Mouse (Mus musculus) left cerebral cortex, postnatal 36 days (tissue): ENCODE measurements around the gene Plekhg5. TPM values are rescaled to one million over a fixed set of nuclear protein-coding genes. Genes with fewer than 3 reads are reported as not detected.

ENCODE experiments used
- DNase-seq, 2 experiments: peaks; one replicate each; pipeline ENCODE4 v3.0.0; 2021 to 2022; ENCODE audit warnings: low spot score in 2 of 2, mixed read lengths in 1 of 2
- intact Hi-C: fragments of 180-260 bp; cut with DNase I; formaldehyde crosslinking; loops from one replicate; pipeline ENCODE4 v1.15.1; 2025
- total RNA-seq, 2 experiments: library from RNA; stranded (reverse); gene quantifications; 2 replicates each; pipeline ENCODE4 v1.2.3; 2021

Plekhg5 gene
- total RNA-seq, 2 experiments from 2014 or later = 82.5 to 84.4 TPM

GRCm38 (mm10) chr4:152068166-152068724 is 4.1 kb upstream of the Plekhg5 start:
- no peak for DNase-seq
- intact Hi-C loops = no loop called here

GRCm38 (mm10) chr4:152069245-152069644 is 3.1 kb upstream of the Plekhg5 start:
- intact Hi-C loops = no loop called here
- no peak for DNase-seq

DNA sequence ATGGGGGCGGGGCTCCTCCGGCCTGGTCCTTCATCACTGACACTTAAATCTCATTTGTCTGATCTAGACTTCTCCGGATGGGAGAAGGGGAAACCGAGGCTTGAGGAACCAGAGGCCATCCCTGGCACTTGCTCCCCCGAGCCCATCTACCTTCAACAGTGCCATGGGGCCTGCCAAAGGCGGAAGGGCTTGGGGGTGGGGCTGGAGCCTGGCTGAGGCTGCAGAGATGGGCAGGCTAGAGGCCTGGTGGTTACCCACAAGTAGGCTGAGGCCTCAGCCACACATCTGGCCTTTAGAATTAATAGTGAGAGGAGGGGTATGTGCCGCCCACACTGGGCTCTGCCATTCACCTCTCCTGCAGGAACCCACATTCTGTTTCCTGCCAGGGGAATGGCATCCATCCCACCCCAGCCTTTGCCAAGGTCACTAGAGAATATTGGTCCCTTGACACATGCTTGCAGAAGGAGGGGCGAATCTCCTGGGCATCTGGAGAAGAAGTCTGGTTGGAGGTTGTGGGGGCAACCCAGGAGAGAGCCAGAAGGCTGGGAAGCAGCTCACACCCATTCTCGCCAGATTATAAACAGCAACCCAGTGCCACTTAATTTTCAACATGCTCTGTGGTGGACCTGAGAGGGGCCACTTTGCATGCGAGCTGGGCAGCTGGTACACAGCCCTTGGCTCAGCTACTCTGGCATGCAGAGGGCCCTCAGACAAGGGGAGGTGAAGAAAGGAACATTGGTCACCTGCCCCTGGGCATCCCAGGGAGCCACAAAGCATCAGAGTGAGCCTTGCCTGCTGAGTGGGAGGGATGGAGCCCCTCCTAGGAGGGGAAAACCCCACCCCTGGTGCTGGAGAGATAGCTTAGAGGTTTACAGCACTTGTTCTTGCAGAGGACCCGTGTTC is 1.6 kb upstream of the Plekhg5 start:
- DNase-seq = no peak
- intact Hi-C loops = no loop called here

GRCm38 (mm10) chr4:152072655-152073054 is 357 bp downstream of the Plekhg5 start:
- intact Hi-C loops = no loop called here
- no peak for DNase-seq

DNA sequence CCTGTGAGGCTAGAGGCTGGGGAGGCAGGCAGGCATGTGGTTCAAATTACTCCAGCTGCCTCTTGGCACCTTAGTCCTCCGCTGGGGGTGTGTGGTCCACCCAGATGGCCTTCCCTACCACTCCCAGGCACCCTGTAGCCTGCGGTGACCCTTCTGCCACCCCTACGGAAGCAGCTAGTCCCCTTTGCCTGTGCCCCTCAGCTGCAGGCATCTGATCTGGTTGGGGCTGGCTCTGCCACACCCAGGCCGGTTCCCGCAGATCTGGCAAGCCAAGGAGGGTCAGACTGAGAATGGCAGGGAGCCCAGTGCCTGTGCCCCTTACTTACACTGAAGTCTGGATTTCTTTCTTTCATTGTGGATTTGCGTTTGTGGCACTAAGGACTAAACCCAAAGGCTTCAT is 1.4 kb downstream of the Plekhg5 start:
- DNase-seq = no peak
- intact Hi-C loops = no loop called here

GRCm38 (mm10) chr4:152074548-152074947 is 2.2 kb downstream of the Plekhg5 start:
- no peak for DNase-seq
- intact Hi-C loops = no loop called here

- intact Hi-C loops = no loop called here
- no peak for DNase-seq
Observed at GRCm38 (mm10) chr4:152077191-152077590, 4.9 kb downstream of the Plekhg5 start.

GRCm38 (mm10) chr4:152078105-152078530 is 5.8 kb downstream of the Plekhg5 start:
- intact Hi-C loops = no loop called here
- peak in 1 of 2 experiments; percentile 49 for DNase-seq

DNA sequence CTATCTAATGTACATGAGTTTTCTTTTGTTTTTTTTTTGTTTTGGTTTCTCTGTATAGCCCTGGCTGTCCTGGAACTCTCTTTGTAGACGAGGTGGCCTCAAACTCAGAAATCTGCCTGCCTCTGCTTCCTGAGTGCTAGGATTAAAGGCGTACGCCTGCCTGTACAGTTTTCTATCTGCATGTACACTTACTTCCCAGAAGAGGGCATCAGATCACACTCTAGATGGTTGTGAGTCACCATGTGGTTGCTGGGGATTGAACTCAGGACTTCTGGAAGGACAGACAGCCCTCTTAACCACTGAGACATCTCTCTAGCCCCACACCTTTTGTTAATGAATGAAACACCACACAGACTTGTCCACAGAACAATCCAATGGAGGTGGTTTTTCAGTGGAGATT is 7.0 kb downstream of the Plekhg5 start:
- no peak for DNase-seq
- intact Hi-C loops = no loop called here

GRCm38 (mm10) chr4:152079931-152080330 is 7.6 kb downstream of the Plekhg5 start:
- no peak for DNase-seq
- intact Hi-C loops = no loop called here

DNA sequence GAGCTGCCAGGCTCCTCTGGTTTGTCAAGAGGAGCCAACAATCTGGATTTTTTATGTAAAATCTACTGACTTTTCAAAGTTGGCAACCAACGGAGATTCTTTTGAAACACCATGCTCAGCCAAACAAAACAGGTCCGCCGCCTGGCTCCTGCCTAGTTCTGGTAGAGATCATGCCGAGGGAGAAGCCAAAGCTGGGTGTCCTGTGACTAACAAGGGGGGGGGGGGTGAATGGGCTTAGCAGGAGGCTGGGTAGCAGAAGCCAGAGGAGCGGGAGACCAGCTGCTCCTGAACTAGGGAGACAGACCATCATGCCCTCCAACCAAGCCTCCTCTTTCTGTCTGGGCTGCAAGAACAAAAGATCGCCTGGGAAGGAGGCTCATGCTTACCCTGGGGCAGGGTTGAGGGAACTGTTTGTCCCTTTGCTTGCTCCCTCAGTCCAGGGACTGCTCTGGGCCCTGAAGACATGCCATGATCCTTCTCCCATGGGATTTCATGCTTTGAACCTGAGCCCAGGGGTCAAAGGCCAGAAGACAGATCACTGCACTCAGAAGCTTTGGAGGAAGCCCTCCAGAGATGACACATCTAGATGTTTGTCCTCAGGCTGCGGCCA is 11.4 kb downstream of the Plekhg5 start:
- DNase-seq = no peak

GRCm38 (mm10) chr4:152084616-152085015 is 12.3 kb downstream of the Plekhg5 start:
- no peak for DNase-seq
- intact Hi-C loops = no loop called here

More for the DNA sequence above, 11.4 kb downstream of the Plekhg5 start:
- intact Hi-C loops = no loop called here

GRCm38 (mm10) chr4:152086505-152087210 is 14.4 kb downstream of the Plekhg5 start:
- intact Hi-C loops = loop anchor here (2.0 kb wide), 1 partner anchor 78 kb away; the partner anchor contains the start of gene Klhl21

GRCm38 (mm10) chr4:152087211-152088081 is 15.1 kb downstream of the Plekhg5 start:
- no peak for DNase-seq
- intact Hi-C loops = loop anchor here (2.0 kb wide), 1 partner anchor 79 kb away; the partner anchor contains the start of gene Klhl21

More at GRCm38 (mm10) chr4:152086505-152087210, 14.4 kb downstream of the Plekhg5 start:
- DNase-seq = peak; percentile 65 to 76

- intact Hi-C loops = no loop called here
- peak; percentile 65 to 78 for DNase-seq
Observed at GRCm38 (mm10) chr4:152088133-152088532, 15.8 kb downstream of the Plekhg5 start.

- intact Hi-C loops = no loop called here
Observed at GRCm38 (mm10) chr4:152088556-152089120, 16.3 kb downstream of the Plekhg5 start.

DNA sequence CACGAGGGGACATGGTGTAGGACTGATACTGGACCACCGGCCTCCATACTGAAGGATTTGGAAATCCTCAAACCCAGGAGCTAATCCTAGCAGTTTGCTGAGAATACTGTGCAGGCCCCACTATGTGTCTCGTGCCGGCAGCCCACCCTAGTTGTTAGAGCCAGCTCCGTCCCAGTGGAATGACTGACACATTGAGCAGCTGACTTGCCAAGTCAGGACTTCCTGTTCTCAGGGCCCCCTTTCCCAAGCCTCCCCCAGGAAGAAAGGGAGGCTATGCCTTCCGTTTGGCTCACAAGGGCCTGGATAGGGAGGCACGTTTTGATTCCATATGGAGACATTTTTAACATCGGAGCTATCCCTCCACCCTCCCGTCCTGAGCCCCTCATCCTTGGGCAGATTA is 17.9 kb downstream of the Plekhg5 start:
- intact Hi-C loops = no loop called here
- DNase-seq = no peak

More at GRCm38 (mm10) chr4:152088556-152089120, 16.3 kb downstream of the Plekhg5 start:
- DNase-seq = peak; percentile 86 to 90

DNA sequence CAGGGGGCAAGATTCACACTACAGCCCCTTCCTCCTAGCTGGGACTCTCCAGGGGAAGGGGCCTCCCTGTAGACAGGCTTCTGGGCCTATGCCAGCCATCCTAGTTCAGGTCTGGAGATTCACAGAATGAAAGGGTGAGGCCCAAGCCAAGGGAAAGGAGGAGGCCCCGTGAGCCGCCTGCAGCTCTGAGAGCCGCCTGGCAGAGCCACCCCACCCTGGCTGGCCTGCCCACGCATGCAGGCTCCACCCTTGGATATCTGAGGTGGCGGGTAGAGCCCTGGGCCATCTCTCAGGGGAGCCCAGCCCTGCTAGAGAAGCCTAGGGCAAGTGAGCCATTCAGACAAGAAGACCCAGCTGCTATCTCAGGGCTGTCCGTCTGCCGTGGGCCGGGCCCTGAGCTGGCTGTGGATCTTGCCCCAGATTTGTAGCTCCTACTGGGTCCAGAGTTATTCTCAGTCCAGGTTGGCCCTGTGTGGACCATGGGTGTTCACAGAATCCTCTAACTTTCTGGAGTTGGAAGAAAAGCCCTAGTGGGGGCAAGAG is 20.5 kb downstream of the Plekhg5 start:
- intact Hi-C loops = no loop called here
- no peak for DNase-seq
